Mouse (Mus musculus) ES-E14 (cell line): ENCODE data around the gene Inpp4b. TPM values are rescaled to one million over a fixed set of nuclear protein-coding genes. Genes with fewer than 3 reads are reported as not detected.

Source experiments
- DNase-seq: peaks from one replicate; pipeline ENCODE4 v3.0.0-alpha.2; 2013; ENCODE audit warnings: low read depth, low spot score
- H3K27ac ChIP-seq: 2 replicates; pipeline ENCODE4 v1.5.1; 2012; ENCODE audit warnings: low read depth, mild to moderate bottlenecking, low read length, moderate library complexity, mixed read lengths; ENCODE audit not compliant: poor library complexity, insufficient read depth, severe bottlenecking
- H3K36me3 ChIP-seq: 2 replicates; pipeline ENCODE4 v1.6.1; 2012; ENCODE audit warnings: mild to moderate bottlenecking, low read length, moderate library complexity, mixed read lengths; ENCODE audit not compliant: control insufficient read depth, poor library complexity, insufficient read depth, severe bottlenecking
- H3K4me1 ChIP-seq, 2 experiments: fragments of 150-350 bp in 1 of 2; sonication (generic) in 1 of 2; 2 replicates each; pipeline ENCODE4 v1.6.1; 2012; ENCODE audit warnings: low read length in 2 of 2, mild to moderate bottlenecking in 1 of 2, mixed read lengths in 1 of 2; ENCODE audit not compliant: control insufficient read depth in 2 of 2, insufficient read depth in 2 of 2, poor library complexity in 1 of 2
- H3K4me3 ChIP-seq, 2 experiments: fragments of 150-350 bp in 1 of 2; sonication (generic) in 1 of 2; 2 replicates each; pipeline ENCODE4 v1.5.1; 2012; ENCODE audit warnings: low read length in 2 of 2, low read depth in 1 of 2, mild to moderate bottlenecking in 1 of 2, mixed read lengths in 1 of 2; ENCODE audit not compliant: insufficient read depth in 1 of 2, poor library complexity in 1 of 2, severe bottlenecking in 1 of 2
- H3K9ac ChIP-seq: 2 replicates; pipeline ENCODE4 v1.6.1; 2012; ENCODE audit warnings: low read depth, mild to moderate bottlenecking, low read length, mixed read lengths; ENCODE audit not compliant: poor library complexity, insufficient read depth, severe bottlenecking
- H3K9me3 ChIP-seq: fragments of 150-350 bp; sonication (generic); 2 replicates; pipeline ENCODE4 v1.6.1; 2012; ENCODE audit warnings: low read depth, mild to moderate bottlenecking, low read length; ENCODE audit not compliant: control insufficient read depth, insufficient read depth
- CHD2 ChIP-seq: IDR thresholded peaks from 2 replicates; pipeline ENCODE4 v1.6.1; 2014; ENCODE audit warnings: mild to moderate bottlenecking, low read depth, low read length, inconsistent platforms
- HCFC1 ChIP-seq: IDR thresholded peaks from 2 replicates; pipeline ENCODE4 v1.6.1; 2012; ENCODE audit warnings: low read length, inconsistent platforms, borderline replicate concordance; ENCODE audit not compliant: insufficient read depth
- MAFK ChIP-seq: IDR thresholded peaks from 2 replicates; pipeline ENCODE4 v1.6.1; 2014; ENCODE audit warnings: mild to moderate bottlenecking, low read depth, low read length, inconsistent platforms; ENCODE audit not compliant: insufficient read depth
- ZC3H11A ChIP-seq: IDR thresholded peaks from 2 replicates; pipeline ENCODE4 v1.6.1; 2012; ENCODE audit warnings: low read depth, mild to moderate bottlenecking, inconsistent platforms, low read length, borderline replicate concordance
- ZNF384 ChIP-seq: IDR thresholded peaks from 2 replicates; pipeline ENCODE4 v1.6.1; 2012; ENCODE audit warnings: low read depth, low read length, inconsistent platforms
- in situ Hi-C, 2 experiments: fragments of 600-800 bp; cut with MboI; formaldehyde crosslinking; loops; one replicate each; pipeline ENCODE4 v1.15.1; 2025; ENCODE audit warnings: low sequenced_read_pairs in 2 of 2, inconsistent platforms in 1 of 2; ENCODE audit not compliant: unreplicated experiment in 2 of 2
- total RNA-seq: library from RNA; depleted of rRNA; stranded (reverse); fragments of 300-350 nt; gene quantifications from 2 replicates; pipeline ENCODE4 v1.2.3, GENCODE M21; 2012

Gene Inpp4b
- total RNA-seq, 1 experiment: 0.98 TPM

DNA sequence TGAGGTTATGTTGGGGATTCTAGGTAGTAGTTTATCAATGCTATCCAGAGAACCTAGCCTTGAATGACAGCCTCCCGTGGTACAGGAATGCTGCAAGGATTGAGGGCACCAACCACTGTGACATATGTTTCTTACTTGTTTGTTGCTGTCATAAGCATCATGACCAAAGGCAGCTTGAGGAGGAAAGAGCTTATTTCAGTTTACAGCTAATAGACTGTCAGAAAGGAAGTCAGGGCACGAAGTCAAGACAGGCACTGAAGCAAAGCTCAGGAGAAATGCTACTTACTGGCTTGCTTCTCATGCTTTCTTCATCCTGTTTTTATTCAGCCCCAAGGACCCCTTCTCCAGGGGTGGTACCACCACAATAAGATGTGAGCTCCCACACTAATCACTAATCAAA, 446.1 kb downstream of the Inpp4b start:
- no peaks in the 10 kb centered on the region for H3K4me1 ChIP-seq
- H3K9ac ChIP-seq: no peak overlapping the region
- H3K36me3 ChIP-seq: no peaks in the 10 kb centered on the region
- H3K27ac ChIP-seq: no peak overlapping the region
- TF ChIP-seq MAFK (no peak), ZC3H11A (no peak), HCFC1 (no peak), ZNF384 (no peak), CHD2 (no peak)
- in situ Hi-C loops: no loop called here
- no peaks in the 10 kb centered on the region for H3K9me3 ChIP-seq
- H3K4me3 ChIP-seq: no peak overlapping the region
- DNase-seq: no peak

DNA sequence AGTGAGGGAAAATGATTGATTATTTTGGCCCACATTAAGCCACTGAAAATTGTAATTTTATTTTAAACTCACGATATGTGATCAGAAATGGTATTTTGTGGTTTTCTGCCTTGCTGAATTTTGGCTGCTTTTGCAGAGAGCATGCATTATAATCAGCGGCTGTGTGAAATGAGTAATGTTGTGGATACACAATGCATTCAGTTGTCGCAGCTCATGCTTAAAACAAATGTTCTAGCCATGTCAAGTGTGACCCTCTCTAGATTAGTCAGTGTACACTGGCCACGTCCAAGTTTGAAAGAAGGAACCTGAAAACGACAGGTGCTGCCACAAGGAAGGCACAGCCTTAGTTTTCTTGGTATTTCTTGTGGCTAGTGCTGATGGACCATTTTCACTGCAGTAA, 450.3 kb downstream of the Inpp4b start:
- H3K4me3 ChIP-seq: no peak overlapping the region
- H3K4me1 ChIP-seq: no peaks in the 10 kb centered on the region
- H3K36me3 ChIP-seq: no peaks in the 10 kb centered on the region
- no peak overlapping the region for H3K27ac ChIP-seq
- TF ChIP-seq MAFK (no peak), HCFC1 (no peak)
- H3K9ac ChIP-seq: no peak overlapping the region
- H3K9me3 ChIP-seq: no peaks in the 10 kb centered on the region
- in situ Hi-C loops: no loop called here
- no peak for DNase-seq

DNA sequence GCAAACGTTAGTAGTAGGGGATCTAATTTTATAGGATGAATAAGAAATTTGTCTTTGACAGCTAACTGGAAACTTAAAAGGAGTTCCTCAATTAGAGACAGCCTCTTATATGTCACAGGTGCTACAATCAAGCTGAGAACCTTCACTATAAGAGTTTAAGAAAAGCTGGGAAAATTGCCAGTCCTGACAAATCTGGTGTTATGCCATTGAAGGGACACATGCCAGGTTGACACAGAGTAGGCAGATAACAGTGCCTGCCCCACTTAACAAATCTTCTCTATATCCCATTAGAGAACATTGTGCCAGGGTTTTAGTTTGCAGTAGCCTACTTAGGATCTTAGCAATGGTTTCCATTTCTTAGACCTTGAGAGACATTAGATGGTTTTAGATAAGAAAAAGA, 456.1 kb downstream of the Inpp4b start:
- H3K4me3 ChIP-seq: no peak overlapping the region
- TF ChIP-seq ZNF384 (no peak), CHD2 (no peak), HCFC1 (no peak), MAFK (no peak), ZC3H11A (no peak)
- in situ Hi-C loops: no loop called here
- H3K9ac ChIP-seq: no peak overlapping the region
- no peaks in the 10 kb centered on the region for H3K36me3 ChIP-seq
- no peak for DNase-seq
- no peaks in the 10 kb centered on the region for H3K4me1 ChIP-seq
- no peak overlapping the region for H3K27ac ChIP-seq
- H3K9me3 ChIP-seq: no peaks in the 10 kb centered on the region

DNA sequence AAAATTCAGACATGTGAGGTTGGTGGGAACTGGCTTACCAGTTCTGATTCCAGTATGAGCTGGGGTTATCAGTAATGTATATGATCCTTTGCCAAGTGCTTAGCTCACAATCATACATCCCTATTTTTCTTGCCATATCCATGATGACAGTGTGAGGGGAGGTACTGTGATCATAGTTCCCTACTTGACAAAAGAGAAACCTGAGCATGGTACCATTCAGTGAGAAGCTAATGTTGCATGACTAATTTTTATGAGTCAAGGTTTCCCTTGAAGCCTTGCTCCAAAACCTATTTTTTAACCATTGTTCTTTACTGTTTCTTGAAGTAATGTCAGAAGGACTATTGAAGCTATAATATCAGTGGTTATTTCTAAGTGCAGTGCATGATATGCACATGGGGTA, 458.4 kb downstream of the Inpp4b start:
- TF ChIP-seq MAFK (no peak), ZC3H11A (no peak), HCFC1 (no peak)
- Histone ChIP-seq H3K9me3 (no peaks in the 10 kb centered on the region), H3K9ac (no peak overlapping the region), H3K36me3 (no peaks in the 10 kb centered on the region), H3K4me3 (no peak overlapping the region), H3K4me1 (no peaks in the 10 kb centered on the region), H3K27ac (no peak overlapping the region)
- no peak for DNase-seq
- in situ Hi-C loops: loop anchor here in 1 of 2 experiments (10.0 kb wide), 1 partner anchor 446 kb away; no protein-coding TSS in a partner anchor

DNA sequence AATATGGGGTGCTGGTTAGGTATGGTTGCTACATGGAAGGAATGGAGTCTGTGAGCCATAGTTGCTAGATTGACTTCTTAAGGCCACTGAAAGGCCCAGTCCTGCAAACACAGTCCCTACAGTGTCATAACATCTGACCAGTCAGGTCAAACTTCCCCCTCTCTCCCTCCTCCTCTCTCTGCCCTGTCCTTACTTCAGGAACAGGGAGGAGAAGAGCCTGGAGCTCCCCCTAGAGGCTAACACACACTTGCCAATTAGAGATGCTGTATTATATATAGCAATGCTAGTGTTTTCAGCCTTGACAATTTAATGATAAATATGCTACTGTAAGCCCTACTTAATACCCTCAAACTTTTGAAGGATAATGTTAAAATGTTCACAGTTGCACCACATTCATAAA, 464.4 kb downstream of the Inpp4b start:
- TF ChIP-seq CHD2 (no peak), ZC3H11A (peak; percentile 35; the same call in 1 of the 2 replicates)
- H3K9me3 ChIP-seq: no peaks in the 10 kb centered on the region

More for the DNA sequence above, 464.4 kb downstream of the Inpp4b start:
- no peaks in the 10 kb centered on the region for H3K36me3 ChIP-seq
- in situ Hi-C loops: loop anchor here in 1 of 2 experiments (10.0 kb wide), 1 partner anchor 452 kb away; no protein-coding TSS in a partner anchor
- H3K9ac ChIP-seq: no peak overlapping the region
- no peaks in the 10 kb centered on the region for H3K4me1 ChIP-seq
- peak; percentile 52 for DNase-seq
- no peak overlapping the region for H3K4me3 ChIP-seq
- no peak overlapping the region for H3K27ac ChIP-seq
